Mouse (Mus musculus): Measurements from ENCODE around the gene Cdkl3. TPM values are rescaled to one million over a fixed set of nuclear protein-coding genes. Genes with fewer than 3 reads are reported as not detected.

Cdkl3 gene
- 7.6 TPM for polyA plus RNA-seq (2017; shearing (Covaris generic))

GRCm38 (mm10) chr11:52003772-52004528 is at the start of gene Cdkl3:
Cdkl3 (plus strand) TSS chr11:52004221.

GRCm38 (mm10) chr11:51967443-51968401 is 36.3 kb upstream of the Cdkl3 start, which contains the start of gene Cdkn2aipnl:
Cdkn2aipnl (plus strand) TSS chr11:51967661.

DNA sequence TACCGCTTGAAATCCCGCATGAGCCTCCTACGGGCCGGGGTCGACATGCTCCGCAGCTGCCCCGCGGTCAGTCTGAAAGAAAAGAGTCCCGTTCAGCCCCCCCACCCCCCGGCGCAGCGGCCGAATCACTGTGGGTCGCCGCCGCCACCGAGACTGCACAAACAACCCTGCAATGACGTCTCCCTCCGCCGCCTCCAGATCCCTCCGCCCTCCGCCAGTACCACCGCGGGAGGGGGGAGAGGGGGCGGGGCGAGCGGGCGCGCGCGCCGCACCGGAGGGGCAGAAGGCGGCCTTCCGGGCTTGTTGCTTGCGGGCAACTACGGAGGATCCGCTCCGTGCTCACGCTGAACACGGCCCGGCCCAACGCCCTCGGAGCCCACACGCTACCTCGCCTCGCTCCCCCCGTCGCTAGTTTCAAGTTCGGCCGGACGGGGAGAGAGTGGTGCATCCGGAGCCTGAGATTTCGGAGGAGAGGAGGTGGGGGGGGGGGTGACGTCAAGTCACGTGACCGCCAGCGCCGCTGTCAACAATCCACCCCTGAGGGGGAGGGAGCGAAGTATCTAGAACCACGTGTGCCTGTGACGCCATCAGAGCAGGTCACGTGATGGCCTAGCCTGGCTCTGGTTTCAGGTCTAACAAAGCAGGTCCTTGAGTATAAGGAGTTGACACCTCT is 3.6 kb upstream of the Cdkl3 start, which contains the start of gene Ube2b:
Gene Ube2b, minus strand, starts transcription at position 473 of the 673 bp plus-strand sequence.

DNA sequence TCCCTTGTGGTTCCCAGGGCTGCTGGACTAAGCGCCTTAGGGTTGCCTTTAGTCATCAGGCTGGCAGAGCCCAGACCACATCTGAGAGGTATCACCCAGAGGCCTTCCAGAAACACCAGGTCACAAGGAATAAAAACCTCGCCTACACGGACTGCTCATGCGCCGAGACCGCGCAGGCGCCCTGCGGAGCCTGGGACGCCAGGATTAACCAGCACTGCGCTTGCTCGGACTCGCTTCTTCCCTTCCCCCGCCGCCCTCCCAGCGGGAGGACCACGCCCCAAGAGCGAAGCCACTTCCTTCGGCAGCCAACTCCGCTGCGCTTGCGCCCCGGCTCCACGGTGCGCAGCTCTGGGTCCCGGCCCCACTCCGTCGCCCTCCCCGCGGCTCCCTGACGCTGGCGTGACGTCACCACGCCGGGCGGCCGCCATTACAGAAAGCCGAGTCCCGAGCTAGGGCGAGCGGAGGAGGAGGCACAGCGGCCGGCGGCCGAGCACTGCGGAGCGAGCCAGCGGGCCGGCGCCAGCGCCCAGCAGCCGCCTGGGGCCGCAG is 94.5 kb downstream of the Cdkl3 start, which contains the start of gene Ppp2ca:
Gene Ppp2ca, plus strand, starts transcription at position 284 of the 549 bp plus-strand sequence.

Other genes with a start within 250 kb of the Cdkl3 start
- 32.4 TPM for gene Sec24a, start 240.6 kb upstream of the Cdkl3 start, polyA plus RNA-seq (2017; shearing (Covaris generic))
- 134 TPM for gene Sar1b, start 240.5 kb upstream of the Cdkl3 start, polyA plus RNA-seq (2017; shearing (Covaris generic))
- gene Jade2, start 146.6 kb upstream of the Cdkl3 start, polyA plus RNA-seq (2017; shearing (Covaris generic)): 7.3 TPM
- gene Cdkn2aipnl, start 36.6 kb upstream of the Cdkl3 start, polyA plus RNA-seq (2017; shearing (Covaris generic)): 133 TPM
- gene Ube2b, start 3.5 kb upstream of the Cdkl3 start, polyA plus RNA-seq (2017; shearing (Covaris generic)): 332 TPM
- 7.8 TPM for gene Ppp2ca, start 94.5 kb downstream of the Cdkl3 start, polyA plus RNA-seq (2017; shearing (Covaris generic))
- not detected for gene Olfr1373, start 141.3 kb downstream of the Cdkl3 start, polyA plus RNA-seq (2017; shearing (Covaris generic))
- gene Olfr1371, start 209.8 kb downstream of the Cdkl3 start, polyA plus RNA-seq (2017; shearing (Covaris generic)): not detected
- 358 TPM for gene Skp1a, start 227.8 kb downstream of the Cdkl3 start, polyA plus RNA-seq (2017; shearing (Covaris generic))